Mouse (Mus musculus): ENCODE measurements at regions not wholly inside any gene's neighbourhood (a gene's known extent, or its start where the extent isn't known, plus 50 kb on each side); places are given as distances from the start of the nearest gene placed in this dataset.

DNA sequence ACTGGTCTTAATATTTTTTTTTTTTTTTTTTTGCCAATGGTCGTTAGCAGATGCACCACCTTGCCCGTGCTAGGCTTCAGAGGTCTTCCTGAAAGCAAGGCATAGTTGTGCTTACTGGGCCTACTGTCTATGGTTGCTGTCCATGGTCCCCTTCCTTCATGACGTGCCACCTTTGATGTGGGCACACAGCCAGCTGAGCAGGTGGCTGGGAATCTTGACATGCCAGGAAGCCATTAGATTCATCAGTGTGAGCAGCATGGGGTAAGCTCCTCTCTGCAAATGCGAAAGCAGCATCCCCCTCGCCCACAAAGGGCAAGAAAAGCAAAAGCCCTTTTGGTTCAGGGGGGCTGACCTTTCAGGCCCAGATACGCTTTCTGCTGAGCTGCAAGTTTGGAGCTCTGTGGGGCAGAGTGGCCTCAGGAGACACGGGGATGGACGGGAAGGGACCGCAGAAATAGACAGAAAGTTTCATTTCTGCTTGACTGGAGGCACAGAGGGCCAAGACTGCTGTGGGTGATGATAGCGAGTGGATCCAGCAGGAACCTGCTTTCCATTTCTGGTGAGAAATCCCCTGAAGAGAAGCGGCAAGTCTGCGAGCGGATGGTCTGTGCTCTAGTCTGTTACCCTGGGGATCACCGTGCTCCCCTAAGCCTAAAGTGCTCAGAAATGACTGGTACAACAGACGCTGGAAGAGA lies 116.8 kb downstream of the Zfp326 start:
- no peak for TF ChIP-seq CTCF (conservative IDR thresholded peaks at IDR 0.05; ENCODE audit: low read length)
- TF ChIP-seq POU5F1 (IDR thresholded peaks at IDR 0.05; ENCODE audit: borderline replicate concordance, low read length) = no peak
